Mouse (Mus musculus) small intestine, adult 2 months (tissue): ENCODE results near the gene Olfr9.

Experiments used
- CTCF ChIP-seq: fragments of 200-500 bp; IDR thresholded peaks from 2 replicates; pipeline ENCODE4 v1.5.1; 2012; ENCODE audit warnings: low read depth, mild to moderate bottlenecking, control low read depth, inconsistent platforms, low read length, moderate library complexity, mixed read lengths; ENCODE audit not compliant: insufficient replicate concordance, insufficient read length; ENCODE audit errors: extremely low read depth
- POLR2A ChIP-seq: fragments of 200-500 bp; IDR thresholded peaks from 2 replicates; pipeline ENCODE4 v1.6.1; 2012; ENCODE audit warnings: low read depth, mild to moderate bottlenecking, control low read depth, inconsistent platforms, low read length, moderate library complexity

GRCm38 (mm10) chr10:128965871-128966270 is 23.4 kb upstream of the Olfr9 start:
- no peak for TF ChIP-seq POLR2A
- no peak for TF ChIP-seq CTCF
